Mouse (Mus musculus) layer of hippocampus, postnatal 36 days (tissue): ENCODE measurements around the gene Ckap4. TPM values are rescaled to one million over a fixed set of nuclear protein-coding genes. Genes with fewer than 3 reads are reported as not detected.
"Not testable (repeated sequence)": the region's sequence is repeated elsewhere in the genome, so short reads cannot be mapped to it uniquely, and the experiment has no call there.

Experiments
- DNase-seq, 2 experiments: peaks; one replicate each; pipeline ENCODE4 v3.0.0; 2022
- total RNA-seq, 2 experiments: library from RNA; stranded (reverse); gene quantifications; 2 replicates each; pipeline ENCODE4 v1.2.3; 2021

Ckap4 gene
- total RNA-seq, 2 experiments from 2014 or later = 21.6 to 22.5 TPM

- no peak for DNase-seq
Observed at GRCm38 (mm10) chr10:84549146-84549919, 15.5 kb upstream of the Ckap4 start.

DNA sequence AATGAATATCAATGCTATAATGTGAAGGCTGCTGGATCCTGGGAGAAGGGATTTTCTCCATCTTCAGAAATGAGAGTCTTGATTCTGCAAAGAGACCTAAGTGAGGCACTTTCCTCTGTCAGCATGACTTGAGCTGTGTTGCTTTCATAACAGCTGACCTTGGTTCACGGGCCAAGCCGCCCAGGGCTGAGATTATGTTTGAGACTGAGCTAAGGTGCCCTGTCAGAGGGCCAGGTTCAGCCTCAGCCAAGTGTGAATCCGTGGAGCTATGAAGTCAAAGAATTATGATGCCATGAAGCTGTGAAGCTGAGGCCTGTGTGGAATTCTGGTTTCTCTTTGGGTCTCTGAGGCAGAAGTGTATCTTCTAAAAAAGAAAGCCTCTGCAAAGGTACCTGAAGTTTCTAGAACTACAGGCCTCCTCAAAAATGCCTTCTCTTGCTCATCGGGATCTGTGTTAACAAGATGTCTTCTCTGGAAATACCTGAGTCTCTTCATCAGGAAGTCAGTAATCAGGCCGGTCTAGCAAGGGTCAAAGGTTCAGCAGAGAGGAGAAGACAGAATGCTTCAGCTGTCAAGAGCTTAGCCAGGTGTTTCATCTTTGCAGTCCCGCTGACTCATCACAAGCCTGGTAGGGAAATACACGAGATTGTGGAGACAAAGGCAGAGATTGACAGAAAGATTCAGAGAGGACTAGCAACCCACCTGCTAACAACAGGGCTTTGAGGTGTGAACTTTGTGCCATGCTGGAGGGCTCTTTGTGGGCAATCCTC lies 11.2 kb upstream of the Ckap4 start:
- DNase-seq = no peak

- no peak for DNase-seq
Observed at GRCm38 (mm10) chr10:84542802-84543658, 9.2 kb upstream of the Ckap4 start.

DNA sequence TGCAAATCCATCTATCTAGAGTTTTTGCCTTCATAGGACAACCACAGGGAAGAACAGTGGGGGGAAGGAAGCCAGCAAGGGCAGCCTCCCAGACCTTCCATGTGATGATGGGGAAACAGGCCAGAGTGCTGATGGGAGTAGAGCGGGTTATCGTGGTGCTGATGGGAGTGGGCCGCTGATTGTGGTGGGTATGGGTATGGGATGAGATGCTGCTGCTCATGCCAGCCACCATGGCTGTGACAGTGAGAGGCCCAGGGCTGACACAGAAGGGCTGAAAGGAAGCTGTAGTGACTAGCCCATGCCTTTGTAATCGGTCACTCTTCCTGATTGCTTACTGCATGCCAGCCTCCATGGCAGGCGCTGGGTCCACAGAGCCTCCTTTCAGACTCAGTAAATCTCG lies 5.8 kb upstream of the Ckap4 start:
- DNase-seq = no peak

- no peak for DNase-seq
Observed at GRCm38 (mm10) chr10:84535859-84536258, 2.0 kb upstream of the Ckap4 start.

GRCm38 (mm10) chr10:84535458-84535857 lies 1.6 kb upstream of the Ckap4 start:
- peak in 1 of 2 experiments; percentile 21 for DNase-seq

DNA sequence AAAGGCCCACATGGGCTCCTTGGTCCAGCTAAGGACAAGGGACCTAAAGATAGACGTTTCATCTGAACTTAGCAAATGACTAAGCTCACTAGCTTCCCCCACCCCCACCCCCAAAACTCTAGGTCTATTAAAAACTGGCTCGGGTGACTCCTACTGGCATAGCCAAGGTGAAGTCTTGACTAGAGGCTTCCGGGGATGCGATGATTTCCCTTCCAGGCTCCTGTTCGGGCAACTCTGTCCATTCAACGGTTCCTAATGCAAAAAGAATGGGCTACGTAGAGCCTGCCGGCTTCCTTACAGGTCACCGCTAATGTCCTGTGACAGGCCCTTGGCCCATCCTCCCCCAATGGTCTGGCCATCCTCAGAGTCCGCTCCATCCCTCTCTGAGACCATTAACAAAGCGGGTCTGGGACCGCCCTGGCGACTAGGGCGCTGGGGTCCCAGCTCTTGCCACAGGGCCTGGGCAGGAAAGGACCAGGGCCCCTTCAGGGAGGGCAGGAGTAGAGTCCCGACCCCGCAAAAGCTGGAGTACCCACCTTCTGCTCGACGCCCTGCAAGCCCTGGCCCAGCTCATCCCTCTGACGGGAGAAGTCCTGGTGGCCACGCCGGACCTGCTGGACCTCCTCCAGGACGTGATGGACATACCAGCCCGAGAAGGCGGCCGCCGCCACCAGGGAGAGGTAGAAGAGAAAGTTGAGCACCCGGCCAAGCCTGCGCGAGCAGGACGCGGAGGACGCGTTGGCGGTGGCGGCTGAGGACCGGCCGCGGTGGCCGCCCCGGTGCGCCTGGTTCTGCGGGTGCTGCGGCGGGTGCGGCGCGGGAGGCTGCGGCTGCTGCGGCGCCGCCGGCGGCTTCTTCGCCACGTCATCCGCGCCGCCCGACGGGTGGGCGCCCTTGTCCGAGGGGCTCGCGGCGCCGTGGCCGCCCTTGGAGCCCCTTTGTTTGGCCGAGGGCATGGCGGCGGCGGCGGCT lies 665 bp downstream of the Ckap4 start:
- DNase-seq = peak; percentile 23 to 49

DNA sequence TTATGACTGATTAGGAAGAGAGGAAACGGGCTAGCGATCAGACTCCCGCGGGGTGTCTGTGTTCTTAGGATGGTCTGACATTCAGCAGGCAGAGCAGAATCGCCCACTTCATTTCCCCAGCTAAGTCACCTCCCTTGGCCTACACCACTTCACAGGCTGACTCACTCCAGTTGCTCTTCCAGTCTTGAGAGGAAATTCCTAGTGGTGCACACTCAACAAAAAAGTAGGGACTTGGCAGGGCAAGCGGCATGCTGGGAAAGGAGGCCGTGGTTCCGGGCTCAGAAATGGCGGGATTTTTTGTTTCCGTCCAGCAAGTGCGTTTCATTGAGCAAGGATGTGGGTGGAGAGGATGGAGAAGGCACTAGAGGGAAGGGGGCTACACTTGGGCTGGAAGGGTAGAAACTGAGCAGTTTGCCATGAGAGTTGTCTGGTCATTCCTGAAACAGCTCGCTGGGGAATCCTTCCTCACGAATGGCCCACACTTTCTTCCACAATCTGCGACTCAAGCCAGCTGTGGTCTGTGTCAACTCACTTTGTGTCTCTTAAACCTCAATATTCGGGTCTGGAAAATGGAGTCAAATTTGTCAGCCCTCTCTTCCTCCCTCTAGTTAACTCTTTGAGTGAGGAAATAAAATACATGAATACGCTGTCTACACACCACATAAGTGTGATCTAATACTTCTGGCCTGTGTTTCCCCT lies 1.5 kb downstream of the Ckap4 start:
- DNase-seq = no peak

DNA sequence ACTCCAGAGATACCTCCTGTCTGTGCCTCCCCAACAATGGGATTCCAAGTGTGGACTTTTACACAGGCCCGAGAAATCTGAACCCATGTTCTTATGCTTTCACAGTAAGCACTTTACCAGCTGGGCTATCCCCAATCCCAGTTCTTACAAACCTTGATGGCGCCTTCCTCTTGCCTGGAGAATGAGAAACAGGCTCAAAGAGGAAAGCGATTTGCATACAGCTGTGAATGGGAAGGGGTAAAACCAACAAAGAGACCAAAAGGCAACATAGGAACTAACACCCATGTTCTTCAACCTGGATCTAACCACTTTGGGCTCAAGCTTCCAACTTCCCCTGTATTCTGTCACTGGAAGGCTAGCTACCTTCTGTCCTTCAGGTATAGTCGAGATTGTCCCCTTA lies 2.3 kb downstream of the Ckap4 start:
- no peak for DNase-seq

DNA sequence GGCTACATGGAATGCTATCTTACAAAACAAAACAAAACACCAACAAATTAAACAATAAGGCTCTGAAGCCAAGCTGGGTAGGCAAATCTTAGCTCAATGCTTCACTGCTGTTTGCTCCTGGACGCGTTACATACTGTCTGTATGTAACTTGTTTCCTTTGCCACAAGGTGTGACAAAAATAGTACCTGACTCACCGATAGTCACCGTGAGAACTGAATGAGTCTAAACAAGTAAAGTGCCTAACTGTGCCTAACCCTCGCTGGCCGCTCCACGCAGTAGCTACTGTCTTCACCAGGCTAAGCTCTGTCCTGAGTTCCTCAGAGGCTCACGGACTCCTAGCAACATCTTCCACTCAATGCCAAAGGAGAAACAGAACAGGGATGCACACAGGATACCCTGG lies 3.5 kb downstream of the Ckap4 start:
- DNase-seq = no peak

GRCm38 (mm10) chr10:84527631-84528030 lies 6.2 kb downstream of the Ckap4 start:
- DNase-seq = no peak

DNA sequence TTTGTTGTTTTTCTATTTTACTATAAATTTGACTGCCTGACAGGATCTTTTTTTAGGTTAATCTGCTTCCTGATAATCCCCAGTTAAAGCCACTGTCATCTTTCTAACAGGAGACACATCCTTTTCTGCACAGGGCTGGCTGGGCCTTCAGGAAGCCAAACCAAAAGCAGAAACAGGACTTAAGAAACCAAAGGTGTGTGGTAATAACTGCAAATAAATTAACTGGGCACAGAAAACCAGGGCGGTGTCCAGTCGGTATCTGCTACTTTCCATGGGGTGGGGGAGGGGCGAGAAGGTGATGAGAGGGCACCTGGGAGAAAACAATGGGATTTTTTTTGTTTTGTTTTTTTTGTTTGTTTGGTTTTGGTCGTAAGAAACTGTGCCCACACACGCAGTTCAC lies 6.8 kb downstream of the Ckap4 start:
- DNase-seq = no peak

GRCm38 (mm10) chr10:84526488-84526887 lies 7.4 kb downstream of the Ckap4 start:
- DNase-seq = no peak

- DNase-seq = no peak
Observed at GRCm38 (mm10) chr10:84523682-84524081, 10.2 kb downstream of the Ckap4 start.

DNA sequence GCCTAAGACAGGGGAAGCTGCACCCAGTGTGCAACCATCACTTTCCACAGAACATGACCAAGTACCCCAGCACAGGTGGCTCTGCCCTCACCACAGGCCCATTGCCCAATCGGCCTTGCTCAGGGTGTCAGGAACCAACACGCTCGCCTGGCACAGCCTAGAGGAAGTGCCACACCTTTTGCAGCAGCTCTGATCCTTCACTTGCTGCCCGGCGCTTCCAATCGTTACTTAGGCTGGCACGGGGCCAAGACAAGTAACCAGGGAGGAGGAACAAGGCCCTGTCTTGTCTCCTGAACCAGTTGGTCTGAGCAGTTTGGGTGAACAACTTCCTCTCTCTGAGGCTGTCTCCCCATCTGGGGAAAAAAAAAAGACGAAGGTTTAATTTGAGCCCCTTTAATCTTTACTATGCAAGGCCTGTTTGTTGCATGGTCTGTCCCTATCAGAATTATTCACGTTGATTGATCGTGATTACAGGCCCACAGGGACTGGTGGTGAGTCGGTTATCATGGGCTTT lies 17.4 kb downstream of the Ckap4 start:
- DNase-seq = no peak

DNA sequence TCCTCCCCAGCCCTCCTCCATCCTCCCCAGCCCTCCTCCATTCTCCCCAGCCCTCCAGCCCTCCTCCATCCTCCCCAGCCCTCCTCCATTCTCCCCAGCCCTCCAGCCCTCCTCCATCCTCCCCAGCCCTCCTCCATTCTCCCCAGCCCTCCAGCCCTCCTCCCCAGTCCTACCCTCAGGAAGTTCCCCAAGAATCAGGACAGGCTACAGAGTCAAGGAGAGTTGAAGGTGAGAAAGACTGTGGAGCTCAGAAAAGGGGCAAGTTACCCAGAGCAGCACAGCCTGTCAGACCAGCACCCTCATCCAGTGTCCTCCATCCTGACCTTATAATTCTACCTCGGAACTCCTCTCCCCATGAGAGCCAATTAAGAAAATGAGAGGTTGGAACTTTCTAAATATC lies 17.9 kb downstream of the Ckap4 start:
- DNase-seq = not testable (repeated sequence)

GRCm38 (mm10) chr10:84515512-84515950 lies 18.3 kb downstream of the Ckap4 start:
- peak; percentile 44 to 76 for DNase-seq

- DNase-seq = peak; percentile 49 to 58
Observed at GRCm38 (mm10) chr10:84514038-84514578, 19.8 kb downstream of the Ckap4 start.

- DNase-seq = no peak
Observed at GRCm38 (mm10) chr10:84512766-84513165, 21.1 kb downstream of the Ckap4 start.

DNA sequence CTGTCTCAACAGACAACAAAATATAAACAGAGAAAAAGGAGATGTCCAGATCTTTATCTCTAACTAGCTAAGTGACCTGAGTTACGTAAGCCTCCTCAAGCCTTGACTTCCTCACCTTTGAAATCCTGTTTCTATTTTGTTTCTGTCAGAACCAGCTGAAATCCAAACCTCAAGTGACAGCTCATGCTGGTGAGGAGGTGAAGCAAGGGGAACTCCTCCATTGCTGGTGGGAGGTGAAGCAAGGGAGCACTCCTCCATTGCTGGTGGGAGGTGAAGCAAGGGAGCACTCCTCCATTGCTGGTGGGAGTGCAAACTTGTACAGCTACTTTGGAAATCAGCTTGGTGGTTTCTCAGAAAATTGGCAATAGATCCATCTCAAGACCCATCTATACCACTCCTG lies 25.3 kb downstream of the Ckap4 start:
- no peak for DNase-seq
